Mouse (Mus musculus) fat pad, adult 2 months (tissue): ENCODE measurements around the gene Gm17079.
"Not testable (repeated sequence)": the region's sequence is repeated elsewhere in the genome, so short reads cannot be mapped to it uniquely, and the experiment has no call there.

ENCODE experiments used
- DNase-seq: peaks from one replicate; pipeline ENCODE4 v3.0.0-alpha.2; 2011; ENCODE audit warnings: low read depth, low spot score; ENCODE audit errors: extremely low read depth

The Gm17079 gene

GRCm38 (mm10) chr14:51695368-51695767 is at the start of gene Gm17079:
TSS of gene Gm17079 (minus strand) at chr14:51695468.
- not testable (repeated sequence) for DNase-seq

DNA sequence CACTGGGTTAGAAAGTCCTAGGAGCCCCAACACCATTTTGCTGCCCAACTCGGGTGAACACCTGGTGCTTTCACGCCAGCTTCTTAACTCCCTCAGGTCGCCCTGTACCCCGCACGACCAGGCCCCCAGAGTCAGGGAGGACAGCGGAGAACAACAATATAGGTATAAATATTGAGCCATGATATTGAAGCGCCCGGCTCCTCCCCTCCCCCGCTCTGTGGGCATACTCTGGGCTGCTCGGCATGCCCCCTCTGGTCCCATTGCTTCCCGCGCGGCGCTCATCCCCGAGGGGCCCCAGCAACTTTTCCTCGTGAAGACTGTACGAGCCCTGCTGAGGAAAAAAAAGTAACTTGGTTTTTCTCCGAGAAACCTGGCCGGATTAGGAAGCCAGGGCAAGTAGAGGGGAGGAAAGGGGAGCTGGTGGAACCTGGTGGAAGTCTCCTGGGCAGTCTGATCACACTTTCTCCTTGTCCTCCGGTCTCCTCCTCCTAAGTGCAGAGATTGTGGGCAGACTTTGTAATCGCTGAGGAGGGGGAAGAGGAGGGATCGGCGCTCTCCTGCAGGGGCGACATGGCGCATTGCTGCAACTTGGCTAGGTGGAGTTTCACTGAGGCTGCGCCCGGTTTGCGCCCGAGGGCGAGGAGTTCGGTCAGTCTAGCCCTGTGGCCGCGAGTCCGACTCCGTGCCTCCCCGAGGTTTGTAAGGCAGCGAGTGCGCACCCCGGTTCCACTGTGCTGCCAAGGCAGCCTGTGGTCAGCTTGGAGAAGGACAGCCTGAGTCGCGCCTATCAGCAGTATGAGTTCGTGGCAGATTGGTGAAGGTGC is 45.3 kb upstream of the Gm17079 start:
- DNase-seq, result no peak

DNA sequence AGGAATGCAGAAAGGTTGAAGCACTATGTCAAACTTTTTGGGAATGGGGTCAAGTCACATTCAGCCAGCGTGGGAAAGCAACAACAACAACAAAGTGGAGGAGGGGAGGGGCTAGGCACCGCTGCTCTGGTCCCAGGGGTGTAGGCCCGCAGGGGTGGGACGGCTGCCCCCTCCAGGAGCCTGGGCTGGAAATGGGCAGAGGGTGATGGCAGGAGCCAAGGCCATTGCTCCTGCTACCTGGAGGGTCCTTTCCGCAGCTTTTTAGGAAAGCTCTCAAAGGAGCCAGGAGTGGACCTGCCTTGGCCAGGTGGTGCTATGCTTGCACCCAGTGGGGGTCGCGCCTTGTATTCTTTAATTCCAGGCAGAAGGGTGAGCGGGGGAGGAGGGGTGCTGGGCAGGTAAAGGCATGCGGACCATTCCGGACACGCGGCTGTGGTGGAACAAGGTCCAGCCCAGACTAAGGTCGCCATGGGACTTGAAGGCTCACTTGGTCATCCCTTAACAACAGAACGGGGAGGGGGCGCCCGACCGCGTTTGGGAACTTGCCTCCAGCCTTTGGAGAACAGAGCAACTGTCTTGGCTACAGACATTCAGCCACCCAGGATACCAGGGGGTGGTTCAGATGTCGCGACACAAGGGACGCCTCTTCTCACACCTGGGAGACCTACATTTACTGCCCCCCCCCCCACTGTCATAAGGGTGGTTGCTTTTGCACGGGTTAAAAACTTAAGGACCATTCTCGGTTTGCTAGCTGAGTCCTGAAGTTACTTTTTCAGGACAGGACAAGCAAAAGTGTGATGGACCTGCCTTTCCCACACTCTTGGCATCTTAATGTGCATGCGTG is 44.1 kb upstream of the Gm17079 start:
- DNase-seq, result no peak

GRCm38 (mm10) chr14:51738411-51739149 is 43.3 kb upstream of the Gm17079 start:
- no peak for DNase-seq

DNA sequence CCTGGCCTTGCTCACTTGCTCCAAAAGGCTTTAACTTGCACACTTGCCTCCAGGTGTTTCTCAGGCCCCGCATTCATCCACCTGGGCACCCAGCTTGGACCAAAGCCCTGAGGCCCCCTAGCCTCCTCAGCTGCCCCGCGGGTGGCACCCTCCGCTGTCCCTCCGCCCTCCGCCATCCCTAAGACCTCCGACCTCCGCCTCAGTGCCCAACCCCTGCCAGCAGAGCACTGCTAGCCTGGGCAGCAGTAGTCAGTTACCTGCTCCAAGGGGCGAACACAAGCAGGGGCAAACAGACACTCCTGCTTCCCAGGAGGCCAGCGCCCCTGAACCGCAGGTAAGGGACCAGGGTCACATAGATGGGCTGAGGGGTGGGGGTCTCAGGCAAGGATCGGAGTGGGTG is 42.7 kb upstream of the Gm17079 start:
- no peak for DNase-seq

DNA sequence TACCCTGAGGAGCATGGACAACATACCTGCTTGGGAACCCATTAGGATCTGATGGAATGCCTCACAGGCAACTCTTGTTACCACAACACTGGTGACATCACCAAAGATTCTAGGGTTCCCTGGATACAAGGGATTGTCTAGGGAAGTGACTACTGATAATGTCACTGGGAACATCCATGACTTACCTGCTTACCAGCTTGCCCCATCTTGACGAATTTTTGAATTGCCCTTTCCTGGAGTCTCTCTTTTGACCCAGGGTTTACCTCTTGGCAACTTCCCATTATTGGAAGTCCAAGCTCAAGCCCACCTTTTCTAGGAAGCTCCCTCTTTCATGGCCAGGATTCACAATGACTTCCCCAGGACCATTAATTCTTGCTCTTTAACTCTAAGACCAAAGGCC is 21.8 kb upstream of the Gm17079 start, which contains the start of gene Gm5800:
Gene Gm5800 (minus strand): TSS at position 101 of the 400 bp plus-strand sequence.
- no peak for DNase-seq

- DNase-seq, result no peak
Observed at GRCm38 (mm10) chr14:51677269-51677668, 18.0 kb downstream of the Gm17079 start.
